ENCODE assay signal across 8 mouse cellular contexts in genomic region chr16:13986574-13987478, GRCm38 (mm10). TPM values are rescaled to one million over a fixed set of nuclear protein-coding genes. Genes with fewer than 3 reads are reported as not detected.
DNase-seq lines count a peak whose midpoint lies in the region; ATAC-seq lines count a peak whose summit lies in the region.

TSS of gene 2900011O08Rik (plus strand) at chr16:13986604.
TSS of gene Ifitm7 (minus strand) at chr16:13986888.

- H3K4me3 ChIP-seq in liver, embryonic 11.5 days (ENCODE audit: low read depth, low read length), result peak within 1 kb of the TSS; percentile 36

- peak; percentile 9 for DNase-seq in gastrocnemius, postnatal 10 days
- DNase-seq in gastrocnemius, postnatal 25 days, result no peak
- peak; percentile 80 for DNase-seq in cerebellum, adult 9-10 months
- peak; percentile 17 to 80 for DNase-seq in frontal cortex, adult 2 months (ENCODE audit: extremely low spot score in 1 of 2, low spot score in 1 of 2)
- DNase-seq in kidney, postnatal 14 days, result peak; percentile 3
- peak; percentile 36 for DNase-seq in liver, embryonic 11.5 days (ENCODE audit: low spot score)
- DNase-seq in right cerebral cortex, adult 18-20 months, result peak; percentile 74
- DNase-seq in spleen, postnatal 14 days (ENCODE audit: low spot score in 2 of 2), result no peak

- under 1% methylated on average over 31 of the region's 31 CpGs for WGBS in liver, embryonic 11.5 days

- H3K9me3 ChIP-seq in liver, embryonic 11.5 days (ENCODE audit: control insufficient read depth, low read length), result no peaks in the 10 kb centered on the region

- H3K4me2 ChIP-seq in liver, embryonic 11.5 days, result peak within 1 kb of the TSS; percentile 59

- H3K9ac ChIP-seq in liver, embryonic 11.5 days (ENCODE audit: low read depth, low read length), result no peak within 1 kb of the TSS

- no peak within 1 kb of the TSS for H3K27ac ChIP-seq in liver, embryonic 11.5 days (ENCODE audit: low read depth, low read length)

- no peak for ATAC-seq in liver, embryonic 11.5 days (replicated peaks; ENCODE audit: low FRiP score)

- H3K36me3 ChIP-seq in liver, embryonic 11.5 days (ENCODE audit: control insufficient read depth, insufficient read depth, low read length), result no peaks in the 10 kb centered on the region

- H3K4me1 ChIP-seq in liver, embryonic 11.5 days (replicated peaks; ENCODE audit: control insufficient read depth, insufficient read depth, low read length), result 0 out of 2 replicates have a peak, but pooled peaks cover 3% of the 10 kb centered on the region

- H3K27me3 ChIP-seq in liver, embryonic 11.5 days (replicated peaks; ENCODE audit: control insufficient read depth, insufficient read depth, low read length), result peaks cover 2% of the 10 kb centered on the region; the same call in 1 of the 2 replicates

RNA-seq across cellular contexts. Expression of gene 2900011O08Rik, which starts in this region (rescaled TPM):
- under 1 TPM; 0.43 to 0.63 TPM for total RNA-seq in gastrocnemius, postnatal 10 days (2021)
- total RNA-seq in gastrocnemius, postnatal 25 days (2021), result not detected
- 200 and 209 TPM in 2 replicates for polyA plus RNA-seq in frontal cortex, adult 2 months (2012; rRNA removed)
- polyA plus RNA-seq in liver, embryonic 11.5 days (2014; fragmentation: Nextera tagmentation; extraction: Ambion mirVana), result 0.85 and 1.1 TPM in 2 replicates

RNA-seq across cellular contexts. Expression of gene Ifitm7, which starts in this region (rescaled TPM):
- total RNA-seq in gastrocnemius, postnatal 10 days (2021), result not detected
- not detected for total RNA-seq in gastrocnemius, postnatal 25 days (2021)
- 1.6 and 2.0 TPM in 2 replicates for polyA plus RNA-seq in frontal cortex, adult 2 months (2012; rRNA removed)
- polyA plus RNA-seq in liver, embryonic 11.5 days (2014; fragmentation: Nextera tagmentation; extraction: Ambion mirVana), result 0.25 TPM in 1 of 2 replicates, not detected in the other

Comparison
In these comparisons a context has a peak if more than half of its experiments do, and no peak if none do; other contexts are left out.
1. RNA of gene 2900011O08Rik (polyA plus RNA-seq): 200 to 209 TPM in frontal cortex, adult 2 months; 0.85 to 1.1 TPM in liver, embryonic 11.5 days; every median in the first group is over 10 times any median in the second.
2. Peak in DNase-seq in gastrocnemius, postnatal 10 days; RNA of the genes that start here not detected or under 1 TPM.
3. DNase-seq: peak in cerebellum, adult 9-10 months (single experiment), frontal cortex, adult 2 months (2 of 2), kidney, postnatal 14 days (single experiment), liver, embryonic 11.5 days (single experiment) and right cerebral cortex, adult 18-20 months (single experiment); none in gastrocnemius, postnatal 25 days (single experiment) and spleen, postnatal 14 days (0 of 2).